13 mouse cellular contexts compared by ENCODE assay signal in genomic region chr17:30148320-30148719, GRCm38 (mm10).
DNase-seq lines count a peak whose midpoint lies in the region; ATAC-seq and TF ChIP-seq lines count a peak whose summit lies in the region.
"Had no signal": no experiment of that assay in that cellular context is flagged by ENCODE, and none has a peak within 500 bp of the region (broad histone marks: within the 10 kb centered on the region; RNA-seq: fewer than 3 reads in every experiment).

No protein-coding gene starts in this region.

- H3K27ac ChIP-seq in heart, embryonic 11.5 days (ENCODE audit: low read depth, low read length): peak overlapping the region; percentile 79
- H3K27ac ChIP-seq in midbrain, embryonic 10.5 days (replicated peaks): peak overlapping the region; percentile 33; the same call in 1 of the 2 replicates
- H3K27ac ChIP-seq in midbrain, postnatal 0 days (ENCODE audit: low read depth, low read length): no peak overlapping the region
- peak overlapping the region; percentile 92 for H3K27ac ChIP-seq in heart, postnatal 0 days (ENCODE audit: low read depth)
- H3K27ac ChIP-seq in limb, embryonic 10.5 days: 0 out of 2 replicates have a peak overlapping the region, but pooled peaks have one; percentile 12
- H3K27ac ChIP-seq: intestine, embryonic 15.5 days; kidney, embryonic 15.5 days; left cerebral cortex, adult 2 months; limb, embryonic 12.5 days; liver, embryonic 14.5 days had no signal

- peaks cover 71% of the 10 kb centered on the region for H3K4me1 ChIP-seq in heart, embryonic 11.5 days (ENCODE audit: control insufficient read depth, insufficient read depth, low read length)
- H3K4me1 ChIP-seq in midbrain, embryonic 10.5 days: peaks cover 37% of the 10 kb centered on the region
- peaks cover 6% of the 10 kb centered on the region; the same call in 1 of the 2 replicates for H3K4me1 ChIP-seq in midbrain, postnatal 0 days (ENCODE audit: insufficient read depth, low read length)
- H3K4me1 ChIP-seq in heart, postnatal 0 days (ENCODE audit: control insufficient read depth, insufficient read depth): peaks cover 54% of the 10 kb centered on the region
- peaks cover 54% of the 10 kb centered on the region for H3K4me1 ChIP-seq in limb, embryonic 10.5 days
- H3K4me1 ChIP-seq: intestine, embryonic 15.5 days had no signal

- no peak overlapping the region for H3K4me2 ChIP-seq in heart, embryonic 11.5 days
- H3K4me2 ChIP-seq in midbrain, postnatal 0 days (ENCODE audit: low read depth, low read length, poor library complexity, severe bottlenecking): no peak overlapping the region
- H3K4me2 ChIP-seq in heart, postnatal 0 days (ENCODE audit: low read depth, low read length): no peak overlapping the region
- H3K4me2 ChIP-seq: intestine, embryonic 15.5 days; kidney, embryonic 15.5 days; limb, embryonic 12.5 days had no signal

- 69% methylated on average over 6 of the region's 6 CpGs for WGBS in heart, embryonic 11.5 days (ENCODE audit: insufficient replicate concordance)
- WGBS in midbrain, embryonic 10.5 days: 84% methylated on average over 6 of the region's 6 CpGs
- 57% methylated on average over 6 of the region's 6 CpGs for WGBS in midbrain, postnatal 0 days
- WGBS in heart, postnatal 0 days: 30% methylated on average over 6 of the region's 6 CpGs
- WGBS in limb, embryonic 10.5 days: 80% methylated on average over 6 of the region's 6 CpGs

- ATAC-seq in heart, embryonic 11.5 days (replicated peaks; ENCODE audit: insufficient number of reproducible peaks, low FRiP score, low TSS enrichment): no peak
- no peak for ATAC-seq in midbrain, postnatal 0 days (ENCODE audit: low FRiP score)
- ATAC-seq in heart, postnatal 0 days (ENCODE audit: insufficient read depth, low read depth): peak; percentile 32; the same call in 1 of the 2 replicates
- ATAC-seq: intestine, embryonic 15.5 days had no signal

- H3K9me3 ChIP-seq in heart, embryonic 11.5 days (replicated peaks; ENCODE audit: control insufficient read depth, low read length): no peaks in the 10 kb centered on the region
- H3K9me3 ChIP-seq in midbrain, embryonic 10.5 days (replicated peaks): no peaks in the 10 kb centered on the region
- no peaks in the 10 kb centered on the region for H3K9me3 ChIP-seq in midbrain, postnatal 0 days (ENCODE audit: low read length)
- no peaks in the 10 kb centered on the region for H3K9me3 ChIP-seq in heart, postnatal 0 days (replicated peaks; ENCODE audit: control insufficient read depth, low read length)
- H3K9me3 ChIP-seq in limb, embryonic 10.5 days (replicated peaks): no peaks in the 10 kb centered on the region
- H3K9me3 ChIP-seq: intestine, embryonic 15.5 days; kidney, embryonic 15.5 days; limb, embryonic 12.5 days had no signal

- H3K27me3 ChIP-seq in heart, embryonic 11.5 days (ENCODE audit: control insufficient read depth, insufficient read depth, low read length): no peaks in the 10 kb centered on the region
- H3K27me3 ChIP-seq in midbrain, embryonic 10.5 days (ENCODE audit: low read depth, poor library complexity, severe bottlenecking): no peaks in the 10 kb centered on the region
- no peaks in the 10 kb centered on the region for H3K27me3 ChIP-seq in midbrain, postnatal 0 days (ENCODE audit: insufficient read depth, low read length)
- H3K27me3 ChIP-seq in heart, postnatal 0 days (ENCODE audit: control insufficient read depth, insufficient read depth, low read length): no peaks in the 10 kb centered on the region
- H3K27me3 ChIP-seq in limb, embryonic 10.5 days (ENCODE audit: low read depth, poor library complexity, severe bottlenecking): no peaks in the 10 kb centered on the region
- H3K27me3 ChIP-seq: intestine, embryonic 15.5 days; kidney, embryonic 15.5 days; limb, embryonic 12.5 days had no signal

- H3K36me3 ChIP-seq in heart, embryonic 11.5 days (ENCODE audit: control insufficient read depth, insufficient read depth, low read length): no peaks in the 10 kb centered on the region
- 0 out of 2 replicates have a peak, but pooled peaks cover 6% of the 10 kb centered on the region for H3K36me3 ChIP-seq in midbrain, embryonic 10.5 days
- H3K36me3 ChIP-seq in midbrain, postnatal 0 days (ENCODE audit: insufficient read depth, low read length): no peaks in the 10 kb centered on the region
- no peaks in the 10 kb centered on the region for H3K36me3 ChIP-seq in heart, postnatal 0 days (replicated peaks; ENCODE audit: control insufficient read depth, insufficient read depth, low read length)
- no peaks in the 10 kb centered on the region for H3K36me3 ChIP-seq in limb, embryonic 10.5 days

- no peak overlapping the region for H3K4me3 ChIP-seq in heart, embryonic 11.5 days (ENCODE audit: low read depth, low read length)
- no peak overlapping the region for H3K4me3 ChIP-seq in midbrain, embryonic 10.5 days
- H3K4me3 ChIP-seq in midbrain, postnatal 0 days (ENCODE audit: low read depth, low read length): no peak overlapping the region
- no peak overlapping the region for H3K4me3 ChIP-seq in heart, postnatal 0 days (ENCODE audit: low read depth, low read length)
- H3K4me3 ChIP-seq in limb, embryonic 10.5 days: no peak overlapping the region
- H3K4me3 ChIP-seq: intestine, embryonic 15.5 days; kidney, embryonic 15.5 days; left cerebral cortex, adult 2 months; limb, embryonic 12.5 days had no signal

- no peak for TF ChIP-seq CTCF in midbrain, postnatal 0 days (IDR thresholded peaks at IDR 0.05)
- TF ChIP-seq CTCF in heart, postnatal 0 days (IDR thresholded peaks at IDR 0.05; ENCODE audit: low read depth): no peak

- DNase-seq in heart, adult 18-20 months: no peak
- DNase-seq in midbrain, embryonic 10.5 days (ENCODE audit: low spot score): no peak
- DNase-seq in midbrain, postnatal 0 days (ENCODE audit: low spot score): no peak
- DNase-seq in heart, postnatal 0 days (ENCODE audit: low spot score): no peak
- DNase-seq in limb, embryonic 10.5 days (ENCODE audit: low spot score): no peak
- DNase-seq in right cerebral cortex, postnatal 10 days (ENCODE audit: low spot score in 2 of 2): no peak
- DNase-seq: cerebellum, postnatal 14 days had no signal

- H3K9ac ChIP-seq in heart, embryonic 11.5 days (ENCODE audit: low read depth, low read length): no peak overlapping the region
- no peak overlapping the region for H3K9ac ChIP-seq in midbrain, postnatal 0 days (replicated peaks; ENCODE audit: low read length, poor library complexity, severe bottlenecking)
- H3K9ac ChIP-seq in heart, postnatal 0 days (replicated peaks; ENCODE audit: low read depth, low read length): no peak overlapping the region
- H3K9ac ChIP-seq: intestine, embryonic 15.5 days; kidney, embryonic 15.5 days; limb, embryonic 12.5 days; liver, embryonic 14.5 days had no signal

- no peak for TF ChIP-seq EP300 in heart, postnatal 0 days (IDR thresholded peaks at IDR 0.05; ENCODE audit: low read depth)
